Mouse (Mus musculus): ENCODE measurements around the gene Pitx2. TPM values are rescaled to one million over a fixed set of nuclear protein-coding genes. Genes with fewer than 3 reads are reported as not detected.

Gene Pitx2
- polyA plus RNA-seq, 1 experiment from 2014 or later, result 82.5 TPM

DNA sequence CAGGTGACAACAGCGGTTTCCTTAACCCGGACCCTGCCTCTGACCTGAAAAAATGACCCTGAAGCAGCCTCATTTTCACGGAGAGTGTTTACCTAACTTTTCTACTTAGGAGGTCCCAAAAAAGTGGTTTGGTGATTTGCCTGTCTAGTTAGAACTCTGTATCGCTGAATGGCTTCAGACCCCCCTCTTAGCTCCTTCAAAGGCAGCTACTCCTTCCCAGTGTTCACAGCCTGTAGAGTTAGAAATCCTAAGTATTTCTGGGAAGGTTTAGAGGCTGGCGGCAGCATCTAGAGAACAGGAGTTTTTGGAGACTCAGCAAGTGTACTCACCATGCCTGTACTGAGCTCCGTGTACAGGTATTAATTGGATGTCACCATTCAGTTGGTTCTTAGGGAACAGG, 27.0 kb downstream of the Pitx2 start:
- peaks cover 14% of the 10 kb centered on the region for H3K4me1 ChIP-seq
- H3K9me3 ChIP-seq (replicated peaks), result no peaks in the 10 kb centered on the region
- peaks cover 63% of the 10 kb centered on the region for H3K27me3 ChIP-seq
- no peak overlapping the region for H3K4me2 ChIP-seq (replicated peaks)
- no peak overlapping the region for H3K9ac ChIP-seq
- 5% methylated on average over 6 of the region's 6 CpGs for WGBS
- ATAC-seq (ENCODE audit: insufficient number of reproducible peaks, low FRiP score, low TSS enrichment, low read depth), result no peak
- no peak overlapping the region for H3K27ac ChIP-seq (replicated peaks)
- H3K4me3 ChIP-seq (replicated peaks), result no peak overlapping the region
- H3K36me3 ChIP-seq, result no peaks in the 10 kb centered on the region

DNA sequence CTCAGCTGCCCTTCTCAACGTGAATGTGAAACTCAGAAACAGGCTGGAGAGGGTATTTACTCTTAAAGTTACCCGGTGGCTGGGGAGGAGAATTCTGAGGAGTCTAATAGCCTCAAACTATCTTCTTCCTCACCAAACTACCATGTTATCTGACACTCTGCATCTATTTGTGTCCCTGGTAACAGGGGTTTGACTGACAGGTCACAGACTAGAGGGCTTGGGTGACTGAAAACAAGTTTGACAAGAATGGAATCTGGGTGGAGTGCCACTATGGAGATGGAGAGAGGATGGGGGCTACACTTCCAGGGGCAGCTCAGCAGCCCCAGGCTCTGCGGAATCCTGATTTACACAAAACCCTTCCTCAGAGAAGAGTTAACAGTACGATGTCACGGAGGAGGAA, 27.7 kb downstream of the Pitx2 start:
- Histone ChIP-seq H3K36me3 (no peaks in the 10 kb centered on the region), H3K4me1 (peaks cover 14% of the 10 kb centered on the region), H3K9ac (no peak overlapping the region), H3K27me3 (peaks cover 58% of the 10 kb centered on the region), H3K9me3 (replicated peaks) (no peaks in the 10 kb centered on the region), H3K4me3 (replicated peaks) (no peak overlapping the region), H3K4me2 (replicated peaks) (no peak overlapping the region), H3K27ac (replicated peaks) (no peak overlapping the region)
- 8% methylated on average over 5 of the region's 5 CpGs for WGBS
- ATAC-seq (ENCODE audit: insufficient number of reproducible peaks, low FRiP score, low TSS enrichment, low read depth), result no peak

DNA sequence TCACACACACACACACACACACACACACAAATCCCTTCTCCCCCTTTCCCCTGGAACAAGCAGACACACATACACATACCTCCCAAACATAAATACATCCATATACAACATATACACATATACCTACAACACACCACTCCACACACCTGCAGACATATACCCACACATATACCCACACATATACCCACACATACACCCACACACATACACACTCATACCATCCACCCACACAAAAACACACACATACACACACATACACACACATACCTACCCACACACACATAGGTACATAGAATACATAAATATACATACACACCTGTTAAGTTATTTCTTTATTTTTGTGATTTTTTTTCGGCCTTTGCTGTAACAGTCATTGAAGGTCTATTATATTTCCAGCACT, 38.3 kb downstream of the Pitx2 start:
- Histone ChIP-seq H3K4me1 (peaks cover 7% of the 10 kb centered on the region; the same call in 1 of the 2 replicates), H3K4me2 (replicated peaks) (no peak overlapping the region), H3K27me3 (no peaks in the 10 kb centered on the region; the same call in 1 of the 2 replicates), H3K36me3 (no peaks in the 10 kb centered on the region), H3K9ac (no peak overlapping the region), H3K27ac (replicated peaks) (no peak overlapping the region), H3K4me3 (replicated peaks) (no peak overlapping the region), H3K9me3 (replicated peaks) (no peaks in the 10 kb centered on the region)
- 44% methylated on average over 1 of the region's 1 CpGs for WGBS
- no peak for ATAC-seq (ENCODE audit: insufficient number of reproducible peaks, low FRiP score, low TSS enrichment, low read depth)

DNA sequence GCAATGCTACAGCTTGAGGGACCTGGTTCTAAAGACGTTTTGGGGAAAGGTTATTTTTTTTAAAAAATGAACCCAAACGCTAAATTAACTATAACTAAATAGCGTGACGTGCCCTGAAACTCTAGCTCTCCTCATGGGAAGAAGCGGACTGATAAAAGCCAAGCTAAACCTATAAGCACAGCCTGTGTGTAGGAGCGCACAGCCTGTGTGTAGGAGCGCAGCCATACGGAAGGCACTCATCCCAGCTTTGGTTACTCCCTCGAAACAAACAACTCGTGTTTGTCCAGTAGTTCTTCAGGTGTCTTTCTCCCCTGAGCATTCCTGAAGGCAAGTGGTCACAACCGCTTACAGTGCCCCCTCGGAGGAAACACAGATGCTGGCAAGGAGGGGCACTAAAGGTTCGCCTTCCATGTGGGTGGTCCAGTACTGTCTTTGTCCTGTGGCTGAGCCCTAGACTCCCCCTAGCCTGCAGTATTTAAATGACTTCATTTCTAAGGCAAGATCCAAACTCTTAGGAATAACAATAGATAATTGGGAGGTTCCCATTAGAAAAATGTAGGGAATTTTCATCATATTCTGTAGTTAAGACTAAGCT, 39.1 kb downstream of the Pitx2 start:
- no peaks in the 10 kb centered on the region; the same call in 1 of the 2 replicates for H3K27me3 ChIP-seq
- no peak overlapping the region for H3K9ac ChIP-seq
- no peak for ATAC-seq (ENCODE audit: insufficient number of reproducible peaks, low FRiP score, low TSS enrichment, low read depth)
- no peaks in the 10 kb centered on the region for H3K36me3 ChIP-seq
- no peak overlapping the region; the same call in 1 of the 2 replicates for H3K4me3 ChIP-seq (replicated peaks)
- H3K4me2 ChIP-seq (replicated peaks), result peak overlapping the region; percentile 25; the same call in 1 of the 2 replicates
- no peaks in the 10 kb centered on the region for H3K9me3 ChIP-seq (replicated peaks)
- whole genome bisulfite sequencing, result 10% methylated on average over 13 of the region's 13 CpGs
- peaks cover 7% of the 10 kb centered on the region; the same call in 1 of the 2 replicates for H3K4me1 ChIP-seq
- H3K27ac ChIP-seq (replicated peaks), result no peak overlapping the region

DNA sequence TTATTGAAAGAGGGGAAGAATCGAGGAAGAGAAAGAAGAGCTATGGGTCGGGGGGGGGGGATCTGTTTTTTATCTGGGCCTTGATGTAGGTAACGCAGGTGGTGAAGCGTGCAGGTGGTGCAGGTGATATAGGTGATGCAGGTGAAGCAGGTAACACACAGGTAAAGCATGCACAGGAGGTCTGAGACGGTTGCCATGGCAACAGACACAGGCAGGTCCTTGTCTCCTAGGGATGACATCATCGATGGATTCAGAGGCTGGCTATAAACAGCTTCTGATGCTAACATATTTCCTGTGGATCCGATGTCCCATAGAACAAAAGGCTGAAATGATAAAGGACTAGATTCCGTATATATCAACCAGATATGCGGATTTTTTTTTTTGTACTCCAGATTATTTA, 51.3 kb downstream of the Pitx2 start:
- ATAC-seq (ENCODE audit: insufficient number of reproducible peaks, low FRiP score, low TSS enrichment, low read depth), result no peak
- WGBS, result 83% methylated on average over 9 of the region's 9 CpGs
- Histone ChIP-seq H3K4me2 (replicated peaks) (no peak overlapping the region), H3K36me3 (no peaks in the 10 kb centered on the region), H3K27ac (replicated peaks) (no peak overlapping the region), H3K27me3 (no peaks in the 10 kb centered on the region), H3K9ac (no peak overlapping the region), H3K4me1 (no peaks in the 10 kb centered on the region), H3K4me3 (replicated peaks) (no peak overlapping the region), H3K9me3 (replicated peaks) (no peaks in the 10 kb centered on the region)

DNA sequence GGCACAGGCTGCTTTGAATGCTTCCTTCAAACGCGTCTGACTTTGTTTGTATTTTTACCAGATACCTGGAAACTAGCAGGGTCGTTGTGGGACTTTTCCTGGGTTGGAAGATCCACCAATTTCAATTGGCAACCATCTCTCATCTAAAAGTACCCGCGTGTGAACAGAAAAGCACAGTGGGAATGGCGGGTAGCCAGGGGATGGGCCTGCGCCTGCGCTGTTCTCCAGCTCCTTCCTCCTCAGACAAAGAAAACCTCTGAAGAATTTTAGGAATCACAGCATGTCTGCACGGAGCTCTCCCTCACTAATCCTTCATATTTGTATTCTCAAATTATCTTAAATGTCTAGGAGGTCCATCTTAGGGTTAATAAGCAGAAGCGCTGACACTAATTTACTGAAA, 54.6 kb downstream of the Pitx2 start:
- WGBS, result 40% methylated on average over 10 of the region's 10 CpGs
- no peaks in the 10 kb centered on the region for H3K4me1 ChIP-seq
- H3K4me2 ChIP-seq (replicated peaks), result no peak overlapping the region
- H3K9me3 ChIP-seq (replicated peaks), result no peaks in the 10 kb centered on the region
- H3K36me3 ChIP-seq, result no peaks in the 10 kb centered on the region
- H3K27ac ChIP-seq (replicated peaks), result no peak overlapping the region
- H3K9ac ChIP-seq, result no peak overlapping the region
- no peak overlapping the region for H3K4me3 ChIP-seq (replicated peaks)
- H3K27me3 ChIP-seq, result no peaks in the 10 kb centered on the region
- ATAC-seq (ENCODE audit: insufficient number of reproducible peaks, low FRiP score, low TSS enrichment, low read depth), result no peak

DNA sequence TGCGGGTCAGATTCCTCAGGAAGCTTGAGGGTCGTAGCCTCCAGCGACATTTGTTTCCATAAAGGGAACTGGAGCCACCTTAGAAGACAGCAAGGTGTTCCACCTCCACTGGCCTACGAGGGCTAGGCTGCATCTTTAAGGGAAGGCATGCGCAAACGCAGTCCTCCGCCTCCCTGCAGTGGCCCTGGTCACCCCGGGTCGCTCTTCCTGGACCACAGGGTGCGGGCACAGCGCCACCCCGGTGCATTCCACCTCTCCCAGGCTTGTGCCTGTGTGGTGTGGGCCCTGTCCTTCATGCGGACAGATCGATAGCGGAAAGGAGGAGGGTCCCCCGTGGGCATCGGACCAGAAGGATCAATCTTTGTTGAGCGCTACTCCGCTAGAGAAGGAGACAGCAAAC, 56.6 kb downstream of the Pitx2 start:
- no peak for ATAC-seq (ENCODE audit: insufficient number of reproducible peaks, low FRiP score, low TSS enrichment, low read depth)
- Histone ChIP-seq H3K36me3 (no peaks in the 10 kb centered on the region), H3K4me2 (replicated peaks) (peak overlapping the region; percentile 36), H3K9me3 (replicated peaks) (no peaks in the 10 kb centered on the region), H3K27ac (replicated peaks) (no peak overlapping the region), H3K4me1 (no peaks in the 10 kb centered on the region), H3K27me3 (no peaks in the 10 kb centered on the region), H3K4me3 (replicated peaks) (peak overlapping the region; percentile 24), H3K9ac (no peak overlapping the region)
- 56% methylated on average over 19 of the region's 19 CpGs for WGBS

DNA sequence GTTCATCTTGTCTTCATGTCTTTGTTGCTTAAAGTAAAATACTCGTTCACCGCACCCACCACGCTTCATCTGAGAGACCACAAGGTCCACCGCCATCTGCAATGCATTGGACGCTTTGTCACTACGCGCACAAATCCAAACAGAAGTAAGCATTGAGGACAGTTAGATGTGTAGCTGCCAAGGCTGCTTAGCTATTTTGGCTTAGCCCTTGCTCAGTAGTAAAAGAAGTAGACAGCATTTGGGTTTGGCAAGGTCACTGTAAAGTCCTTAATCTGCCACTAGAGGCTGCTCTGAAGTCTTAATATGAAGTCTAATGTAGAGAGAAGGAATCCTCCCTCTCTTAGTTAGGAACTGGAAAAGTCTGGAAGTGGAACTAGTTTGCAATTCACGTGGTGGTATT, 57.1 kb downstream of the Pitx2 start:
- H3K27me3 ChIP-seq, result no peaks in the 10 kb centered on the region
- H3K9me3 ChIP-seq (replicated peaks), result no peaks in the 10 kb centered on the region
- 62% methylated on average over 8 of the region's 8 CpGs for WGBS
- no peak overlapping the region for H3K9ac ChIP-seq
- peak overlapping the region; percentile 36 for H3K4me2 ChIP-seq (replicated peaks)
- H3K27ac ChIP-seq (replicated peaks), result no peak overlapping the region
- no peaks in the 10 kb centered on the region for H3K4me1 ChIP-seq
- ATAC-seq (ENCODE audit: insufficient number of reproducible peaks, low FRiP score, low TSS enrichment, low read depth), result no peak; the same call in 1 of the 2 replicates
- H3K36me3 ChIP-seq, result no peaks in the 10 kb centered on the region
- H3K4me3 ChIP-seq (replicated peaks), result no peak overlapping the region

DNA sequence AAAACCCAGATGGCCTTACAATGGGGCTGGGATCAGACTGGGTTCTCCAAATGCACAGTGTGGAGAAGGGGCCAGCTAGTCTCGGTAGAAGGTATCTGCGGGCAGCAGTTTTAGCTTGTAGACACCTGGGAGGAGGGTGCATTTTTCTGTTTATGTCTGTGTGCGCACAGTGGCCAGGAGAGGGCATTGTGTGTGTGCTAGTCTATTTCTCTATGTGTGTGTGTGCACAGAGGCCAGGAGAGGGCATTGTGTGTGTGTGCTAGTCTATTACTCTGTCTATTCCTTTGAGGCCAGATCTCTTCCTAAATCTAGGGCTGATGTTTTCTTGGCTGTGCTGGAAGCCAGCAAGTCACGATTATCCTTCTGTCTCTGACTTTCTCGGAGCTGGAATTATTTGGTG, 58.8 kb downstream of the Pitx2 start:
- Histone ChIP-seq H3K27me3 (no peaks in the 10 kb centered on the region), H3K27ac (replicated peaks) (no peak overlapping the region), H3K9me3 (replicated peaks) (no peaks in the 10 kb centered on the region), H3K36me3 (no peaks in the 10 kb centered on the region), H3K9ac (no peak overlapping the region), H3K4me3 (replicated peaks) (no peak overlapping the region), H3K4me1 (no peaks in the 10 kb centered on the region), H3K4me2 (replicated peaks) (no peak overlapping the region)
- ATAC-seq (ENCODE audit: insufficient number of reproducible peaks, low FRiP score, low TSS enrichment, low read depth), result no peak
- WGBS, result 75% methylated on average over 5 of the region's 5 CpGs

Other genes with a start within 250 kb of the Pitx2 start
- gene Enpep, start 132.8 kb downstream of the Pitx2 start, polyA plus RNA-seq (2015; fragmentation: Nextera tagmentation; extraction: Ambion mirVana), result 4.8 and 8.7 TPM in 2 replicates